Mouse (Mus musculus): ENCODE measurements at regions not wholly inside any gene's neighbourhood (a gene's known extent, or its start where the extent isn't known, plus 50 kb on each side); places are given as distances from the start of the nearest gene placed in this dataset.
A peak's percentile ranks its signal among the peaks of the same experiment; 100 is the strongest.

- H3K36me3 ChIP-seq (ENCODE audit: control insufficient read depth, insufficient read depth, low read length), result no peaks in the 10 kb centered on the region
- H3K9ac ChIP-seq (ENCODE audit: low read depth, low read length), result no peak overlapping the region
These were observed 1452.7 kb downstream of the Slc22a22 start for GRCm38 (mm10) chr15:56024705-56025104.

GRCm38 (mm10) chr15:56023862-56024484 lies 1453.5 kb downstream of the Slc22a22 start:
- H3K9me3 ChIP-seq (replicated peaks; ENCODE audit: control insufficient read depth, low read length), result no peaks in the 10 kb centered on the region
- no peak overlapping the region for H3K4me3 ChIP-seq (ENCODE audit: low read depth, low read length)
- H3K27me3 ChIP-seq (ENCODE audit: control insufficient read depth, insufficient read depth, low read length), result no peaks in the 10 kb centered on the region
- no peaks in the 10 kb centered on the region for H3K4me1 ChIP-seq (ENCODE audit: control insufficient read depth, insufficient read depth, low read length)
- 77% methylated on average over 5 of the region's 5 CpGs for WGBS (ENCODE audit: insufficient replicate concordance)
- H3K27ac ChIP-seq (ENCODE audit: low read depth, low read length), result no peak overlapping the region
- H3K36me3 ChIP-seq (ENCODE audit: control insufficient read depth, insufficient read depth, low read length), result no peaks in the 10 kb centered on the region
- ATAC-seq (replicated peaks; ENCODE audit: insufficient number of reproducible peaks, low FRiP score, low TSS enrichment), result no peak
- no peak overlapping the region for H3K9ac ChIP-seq (ENCODE audit: low read depth, low read length)
- H3K4me2 ChIP-seq, result no peak overlapping the region

More at GRCm38 (mm10) chr15:56024705-56025104, 1452.7 kb downstream of the Slc22a22 start:
- Histone ChIP-seq H3K27ac (ENCODE audit: low read depth, low read length) (no peak overlapping the region), H3K27me3 (ENCODE audit: control insufficient read depth, insufficient read depth, low read length) (no peaks in the 10 kb centered on the region), H3K4me2 (no peak overlapping the region), H3K9me3 (replicated peaks; ENCODE audit: control insufficient read depth, low read length) (no peaks in the 10 kb centered on the region), H3K4me3 (ENCODE audit: low read depth, low read length) (no peak overlapping the region), H3K4me1 (ENCODE audit: control insufficient read depth, insufficient read depth, low read length) (no peaks in the 10 kb centered on the region)
- 88% methylated on average over 1 of the region's 1 CpGs for WGBS (ENCODE audit: insufficient replicate concordance)
- ATAC-seq (replicated peaks; ENCODE audit: insufficient number of reproducible peaks, low FRiP score, low TSS enrichment), result no peak

- Histone ChIP-seq H3K9ac (ENCODE audit: low read depth, low read length) (no peak overlapping the region), H3K36me3 (ENCODE audit: control insufficient read depth, insufficient read depth, low read length) (no peaks in the 10 kb centered on the region), H3K27ac (ENCODE audit: low read depth, low read length) (no peak overlapping the region), H3K4me1 (ENCODE audit: control insufficient read depth, insufficient read depth, low read length) (no peaks in the 10 kb centered on the region), H3K4me2 (no peak overlapping the region), H3K27me3 (ENCODE audit: control insufficient read depth, insufficient read depth, low read length) (no peaks in the 10 kb centered on the region), H3K9me3 (replicated peaks; ENCODE audit: control insufficient read depth, low read length) (no peaks in the 10 kb centered on the region), H3K4me3 (ENCODE audit: low read depth, low read length) (no peak overlapping the region)
- no peak for ATAC-seq (replicated peaks; ENCODE audit: insufficient number of reproducible peaks, low FRiP score, low TSS enrichment)
- 78% methylated on average over 4 of the region's 4 CpGs for WGBS (ENCODE audit: insufficient replicate concordance)
These were observed 1455.1 kb downstream of the Slc22a22 start for GRCm38 (mm10) chr15:56022315-56022714.

GRCm38 (mm10) chr15:56018141-56018540 lies 1459.3 kb downstream of the Slc22a22 start:
- no peak overlapping the region for H3K4me2 ChIP-seq
- no peak overlapping the region for H3K9ac ChIP-seq (ENCODE audit: low read depth, low read length)
- H3K9me3 ChIP-seq (replicated peaks; ENCODE audit: control insufficient read depth, low read length), result no peaks in the 10 kb centered on the region
- H3K27ac ChIP-seq (ENCODE audit: low read depth, low read length), result no peak overlapping the region
- no peak for ATAC-seq (replicated peaks; ENCODE audit: insufficient number of reproducible peaks, low FRiP score, low TSS enrichment)
- H3K27me3 ChIP-seq (ENCODE audit: control insufficient read depth, insufficient read depth, low read length), result no peaks in the 10 kb centered on the region
- no peaks in the 10 kb centered on the region for H3K36me3 ChIP-seq (ENCODE audit: control insufficient read depth, insufficient read depth, low read length)
- H3K4me1 ChIP-seq (ENCODE audit: control insufficient read depth, insufficient read depth, low read length), result no peaks in the 10 kb centered on the region
- no peak overlapping the region for H3K4me3 ChIP-seq (ENCODE audit: low read depth, low read length)
- WGBS (ENCODE audit: insufficient replicate concordance), result 32% methylated on average over 1 of the region's 1 CpGs

GRCm38 (mm10) chr15:56017561-56017960 lies 1459.9 kb downstream of the Slc22a22 start:
- Histone ChIP-seq H3K4me3 (ENCODE audit: low read depth, low read length) (no peak overlapping the region), H3K36me3 (ENCODE audit: control insufficient read depth, insufficient read depth, low read length) (no peaks in the 10 kb centered on the region), H3K9me3 (replicated peaks; ENCODE audit: control insufficient read depth, low read length) (no peaks in the 10 kb centered on the region), H3K27ac (ENCODE audit: low read depth, low read length) (no peak overlapping the region), H3K4me2 (no peak overlapping the region), H3K27me3 (ENCODE audit: control insufficient read depth, insufficient read depth, low read length) (no peaks in the 10 kb centered on the region), H3K9ac (ENCODE audit: low read depth, low read length) (no peak overlapping the region), H3K4me1 (ENCODE audit: control insufficient read depth, insufficient read depth, low read length) (no peaks in the 10 kb centered on the region)
- ATAC-seq (replicated peaks; ENCODE audit: insufficient number of reproducible peaks, low FRiP score, low TSS enrichment), result no peak
- 76% methylated on average over 1 of the region's 1 CpGs for WGBS (ENCODE audit: insufficient replicate concordance)

- no peaks in the 10 kb centered on the region for H3K9me3 ChIP-seq (replicated peaks; ENCODE audit: control insufficient read depth, low read length)
- WGBS (ENCODE audit: insufficient replicate concordance), result 87% methylated on average over 1 of the region's 1 CpGs
- no peak overlapping the region for H3K27ac ChIP-seq (ENCODE audit: low read depth, low read length)
- no peak overlapping the region for H3K4me3 ChIP-seq (ENCODE audit: low read depth, low read length)
- H3K36me3 ChIP-seq (ENCODE audit: control insufficient read depth, insufficient read depth, low read length), result no peaks in the 10 kb centered on the region
- no peak overlapping the region for H3K4me2 ChIP-seq
- no peaks in the 10 kb centered on the region for H3K4me1 ChIP-seq (ENCODE audit: control insufficient read depth, insufficient read depth, low read length)
- no peaks in the 10 kb centered on the region for H3K27me3 ChIP-seq (ENCODE audit: control insufficient read depth, insufficient read depth, low read length)
- H3K9ac ChIP-seq (ENCODE audit: low read depth, low read length), result no peak overlapping the region
- ATAC-seq (replicated peaks; ENCODE audit: insufficient number of reproducible peaks, low FRiP score, low TSS enrichment), result no peak
These were observed 1461.4 kb downstream of the Slc22a22 start for GRCm38 (mm10) chr15:56016070-56016469.

- Histone ChIP-seq H3K9me3 (replicated peaks; ENCODE audit: control insufficient read depth, low read length) (no peaks in the 10 kb centered on the region), H3K36me3 (ENCODE audit: control insufficient read depth, insufficient read depth, low read length) (no peaks in the 10 kb centered on the region), H3K27me3 (ENCODE audit: control insufficient read depth, insufficient read depth, low read length) (no peaks in the 10 kb centered on the region), H3K4me1 (ENCODE audit: control insufficient read depth, insufficient read depth, low read length) (no peaks in the 10 kb centered on the region), H3K27ac (ENCODE audit: low read depth, low read length) (peak overlapping the region; percentile 24; the same call in 1 of the 2 replicates), H3K9ac (ENCODE audit: low read depth, low read length) (no peak overlapping the region), H3K4me2 (no peak overlapping the region), H3K4me3 (ENCODE audit: low read depth, low read length) (no peak overlapping the region)
- 43% methylated on average over 8 of the region's 8 CpGs for WGBS (ENCODE audit: insufficient replicate concordance)
- ATAC-seq (replicated peaks; ENCODE audit: insufficient number of reproducible peaks, low FRiP score, low TSS enrichment), result peak; percentile 82
These were observed 1463.3 kb downstream of the Slc22a22 start for GRCm38 (mm10) chr15:56014059-56014620.

GRCm38 (mm10) chr15:56008603-56009174 lies 1468.7 kb downstream of the Slc22a22 start:
- no peaks in the 10 kb centered on the region for H3K27me3 ChIP-seq (ENCODE audit: control insufficient read depth, insufficient read depth, low read length)
- ATAC-seq (replicated peaks; ENCODE audit: insufficient number of reproducible peaks, low FRiP score, low TSS enrichment), result no peak
- no peaks in the 10 kb centered on the region for H3K4me1 ChIP-seq (ENCODE audit: control insufficient read depth, insufficient read depth, low read length)
- H3K4me3 ChIP-seq (ENCODE audit: low read depth, low read length), result no peak overlapping the region
- no peak overlapping the region for H3K9ac ChIP-seq (ENCODE audit: low read depth, low read length)
- H3K4me2 ChIP-seq, result no peak overlapping the region
- WGBS (ENCODE audit: insufficient replicate concordance), result 72% methylated on average over 5 of the region's 5 CpGs
- no peaks in the 10 kb centered on the region for H3K9me3 ChIP-seq (replicated peaks; ENCODE audit: control insufficient read depth, low read length)
- no peak overlapping the region for H3K27ac ChIP-seq (ENCODE audit: low read depth, low read length)
- no peaks in the 10 kb centered on the region for H3K36me3 ChIP-seq (ENCODE audit: control insufficient read depth, insufficient read depth, low read length)

GRCm38 (mm10) chr15:56007376-56007775 lies 1470.0 kb downstream of the Slc22a22 start:
- 84% methylated on average over 3 of the region's 3 CpGs for WGBS (ENCODE audit: insufficient replicate concordance)

More at GRCm38 (mm10) chr15:56007376-56007775, 1470.0 kb downstream of the Slc22a22 start:
- no peak overlapping the region for H3K9ac ChIP-seq (ENCODE audit: low read depth, low read length)
- no peak for ATAC-seq (replicated peaks; ENCODE audit: insufficient number of reproducible peaks, low FRiP score, low TSS enrichment)
- H3K4me2 ChIP-seq, result no peak overlapping the region
- H3K36me3 ChIP-seq (ENCODE audit: control insufficient read depth, insufficient read depth, low read length), result no peaks in the 10 kb centered on the region
- H3K9me3 ChIP-seq (replicated peaks; ENCODE audit: control insufficient read depth, low read length), result no peaks in the 10 kb centered on the region
- no peaks in the 10 kb centered on the region for H3K4me1 ChIP-seq (ENCODE audit: control insufficient read depth, insufficient read depth, low read length)
- no peak overlapping the region for H3K27ac ChIP-seq (ENCODE audit: low read depth, low read length)
- no peak overlapping the region for H3K4me3 ChIP-seq (ENCODE audit: low read depth, low read length)
- H3K27me3 ChIP-seq (ENCODE audit: control insufficient read depth, insufficient read depth, low read length), result no peaks in the 10 kb centered on the region

Data from heart, embryonic 11.5 days (tissue).